Mouse (Mus musculus): ENCODE data around the gene Ppm1b.

Gene Ppm1b

DNA sequence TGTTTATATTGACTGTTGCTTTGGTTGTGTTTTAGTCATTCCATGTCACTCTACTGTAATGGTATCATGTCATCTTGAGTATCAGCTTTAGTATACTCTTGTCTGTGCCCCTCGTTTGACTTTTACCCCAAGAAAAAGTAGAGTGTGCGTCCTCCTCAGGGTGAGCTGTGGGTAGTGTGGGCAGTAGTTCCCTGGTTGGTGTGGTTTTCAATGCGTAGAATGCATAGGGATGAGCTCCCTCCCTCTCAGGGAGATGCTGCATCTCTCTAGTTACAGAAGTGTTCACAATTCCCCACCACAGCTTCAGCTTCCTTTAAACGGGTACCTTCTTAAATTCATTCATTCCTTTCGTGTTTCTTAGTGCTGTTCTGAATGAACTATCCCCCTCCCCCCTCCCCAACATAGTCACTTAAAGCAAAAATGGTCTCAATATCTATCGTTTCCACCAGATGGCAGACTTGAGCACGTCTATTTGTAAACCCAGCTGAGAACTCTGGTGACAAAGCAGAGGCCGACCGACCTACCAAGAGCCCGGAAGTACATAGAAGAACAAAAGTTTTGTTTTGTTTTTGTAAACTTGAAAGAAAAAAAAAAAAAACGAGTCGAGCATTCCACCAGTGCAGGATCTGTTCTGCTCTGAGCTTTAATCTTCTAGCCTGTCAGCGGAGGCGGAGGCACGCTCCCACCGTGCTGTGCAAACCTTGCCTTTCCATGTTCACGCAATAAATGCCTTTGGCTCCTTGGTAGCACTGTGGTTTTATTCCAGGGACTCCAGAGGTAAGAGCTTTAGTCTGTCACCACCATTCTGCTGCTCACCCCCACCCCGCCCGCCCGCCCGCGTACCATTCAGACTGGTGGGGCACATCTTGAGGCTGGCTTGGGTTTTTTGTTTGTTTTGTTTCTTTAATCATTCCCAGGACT is 67.0 kb downstream of the Ppm1b start:
- peak; percentile 83 for DNase-seq (ENCODE audit: low read depth, low spot score)

- DNase-seq (ENCODE audit: low read depth, low spot score) = no peak
Measured at GRCm38 (mm10) chr17:85024237-85024636, 67.7 kb downstream of the Ppm1b start.

DNA sequence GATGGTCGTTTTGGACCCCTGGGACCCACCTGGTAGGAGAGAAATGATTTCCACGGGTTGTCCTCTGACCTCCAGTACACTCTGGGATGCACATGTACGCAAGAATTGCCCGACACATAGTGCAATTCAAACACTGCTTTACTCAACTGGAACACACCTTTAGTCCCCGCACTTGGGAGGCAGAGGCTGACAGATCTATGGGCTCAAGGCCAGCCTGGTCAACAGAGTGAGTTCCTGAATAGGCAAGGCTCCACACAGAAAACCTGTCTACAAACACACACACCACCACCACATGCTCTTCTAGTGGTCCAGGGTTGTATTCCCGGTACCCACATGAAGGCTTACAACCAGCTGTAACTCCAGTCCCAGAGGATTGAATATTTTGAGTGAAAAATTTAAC is 68.6 kb downstream of the Ppm1b start:
- no peak for DNase-seq (ENCODE audit: low read depth, low spot score)

DNA sequence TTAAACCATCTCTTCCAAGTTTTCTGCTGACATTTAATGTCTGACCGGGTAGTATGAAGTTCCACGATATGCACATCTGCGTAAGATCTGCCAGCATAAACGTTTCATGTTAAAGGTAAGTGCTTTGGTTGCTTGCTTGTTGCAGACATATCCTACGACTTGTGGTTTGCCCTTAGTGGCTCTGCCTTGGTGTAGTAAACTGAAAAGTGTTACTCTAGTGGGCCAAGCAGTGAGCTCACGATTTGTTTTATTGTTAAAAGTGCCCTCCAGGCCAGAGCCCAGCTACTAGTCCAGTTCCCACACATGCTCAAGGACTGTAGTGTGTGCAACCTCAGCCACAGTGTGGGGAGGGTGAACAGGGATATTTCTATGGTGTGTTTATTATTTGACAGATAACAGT is 69.9 kb downstream of the Ppm1b start:
- no peak for DNase-seq (ENCODE audit: low read depth, low spot score)

DNA sequence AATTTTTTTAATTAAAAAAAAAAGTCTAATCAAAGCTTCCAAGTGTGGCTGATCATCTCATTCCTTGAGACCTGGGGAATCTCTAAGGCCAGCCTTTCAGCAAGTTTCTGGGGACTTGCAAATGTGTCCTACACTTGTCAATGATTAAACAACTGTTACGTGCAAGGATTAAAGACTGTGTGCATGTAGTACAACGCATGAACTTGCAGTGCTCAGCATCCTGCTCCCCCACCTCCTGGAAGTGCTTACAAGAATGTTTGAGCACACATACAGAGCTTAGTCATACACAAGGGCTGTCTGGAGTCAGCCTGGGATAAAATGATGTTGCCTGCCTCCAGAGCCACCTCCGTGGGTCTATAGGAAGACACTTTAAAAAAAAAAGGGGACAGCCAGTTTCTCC is 70.7 kb downstream of the Ppm1b start:
- no peak for DNase-seq (ENCODE audit: low read depth, low spot score)

DNA sequence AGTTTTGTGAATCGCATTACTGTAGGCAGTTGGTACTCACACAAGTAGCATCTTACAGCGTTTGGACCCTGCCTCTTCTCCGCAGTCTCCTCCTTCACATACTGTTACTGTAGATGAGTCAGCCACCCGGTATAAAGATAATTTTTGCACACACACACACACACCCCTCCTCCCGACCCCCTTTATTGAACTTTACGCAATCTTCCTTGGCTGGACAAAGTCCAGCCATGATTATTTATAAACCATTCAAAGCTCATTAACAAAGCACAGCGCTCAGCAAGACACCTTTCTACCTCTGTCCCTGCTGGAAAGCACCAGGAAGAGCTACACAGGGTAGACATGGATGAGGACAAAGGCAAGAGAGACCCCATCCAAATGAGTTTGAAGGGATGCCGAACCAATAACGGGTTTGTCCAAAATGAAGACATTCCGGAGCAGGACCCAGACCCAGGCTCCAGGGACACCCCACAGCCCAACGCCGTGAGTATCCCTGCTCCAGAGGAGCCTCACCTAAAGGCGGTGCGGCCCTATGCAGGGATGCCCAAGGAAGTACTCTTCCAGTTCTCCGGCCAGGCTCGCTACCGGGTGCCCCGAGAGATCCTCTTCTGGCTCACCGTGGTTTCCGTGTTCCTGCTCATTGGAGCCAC is 71.7 kb downstream of the Ppm1b start, which contains the start of gene Slc3a1:
Slc3a1 (plus strand) TSS at position 284 of the 647 bp plus-strand sequence.
- DNase-seq (ENCODE audit: low read depth, low spot score) = no peak

GRCm38 (mm10) chr17:85028797-85029196 is 72.3 kb downstream of the Ppm1b start:
- no peak for DNase-seq (ENCODE audit: low read depth, low spot score)

GRCm38 (mm10) chr17:85030651-85031050 is 74.1 kb downstream of the Ppm1b start:
- no peak for DNase-seq (ENCODE audit: low read depth, low spot score)

GRCm38 (mm10) chr17:85033087-85033486 is 76.5 kb downstream of the Ppm1b start:
- DNase-seq (ENCODE audit: low read depth, low spot score) = no peak

GRCm38 (mm10) chr17:85034068-85034467 is 77.5 kb downstream of the Ppm1b start:
- DNase-seq (ENCODE audit: low read depth, low spot score) = no peak

DNA sequence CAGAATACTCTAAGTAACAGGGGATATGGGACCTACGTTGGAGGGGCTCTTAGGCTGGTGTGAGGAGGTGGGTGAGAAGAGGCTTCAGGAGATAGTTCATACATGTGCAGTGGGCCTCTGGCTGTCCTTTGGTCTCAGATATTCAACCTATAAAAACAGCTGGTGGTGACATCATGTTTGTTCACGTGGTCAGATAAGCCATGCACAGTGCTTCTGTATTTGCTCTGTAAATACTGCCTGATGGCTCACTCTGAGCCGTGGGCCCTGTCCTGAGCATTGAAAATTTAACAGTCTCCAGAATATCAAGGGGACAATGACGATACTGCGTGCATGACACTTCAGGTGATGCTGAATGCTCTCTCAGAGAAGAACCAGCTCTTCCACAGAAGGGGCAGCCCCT is 81.3 kb downstream of the Ppm1b start:
- no peak for DNase-seq (ENCODE audit: low read depth, low spot score)

DNA sequence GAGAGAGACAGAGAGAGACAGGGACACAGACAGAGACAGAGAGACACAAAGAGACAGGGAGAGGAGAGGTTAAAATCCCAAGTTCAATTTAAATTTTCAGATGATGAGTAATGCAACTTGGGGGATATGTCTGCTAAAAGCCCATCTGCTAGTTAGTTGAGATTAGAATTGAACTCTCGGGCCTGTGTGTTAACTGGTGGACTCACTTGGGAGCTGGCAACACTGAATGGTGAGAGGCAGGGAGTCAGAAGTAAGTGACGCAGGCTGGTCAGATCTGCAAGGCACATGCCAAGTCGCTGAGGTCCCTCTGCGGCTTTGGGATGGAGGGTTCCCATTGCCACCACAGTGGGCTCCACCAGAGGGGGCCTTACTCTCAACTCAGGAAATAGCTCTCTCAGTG is 81.8 kb downstream of the Ppm1b start:
- no peak for DNase-seq (ENCODE audit: low read depth, low spot score)

DNA sequence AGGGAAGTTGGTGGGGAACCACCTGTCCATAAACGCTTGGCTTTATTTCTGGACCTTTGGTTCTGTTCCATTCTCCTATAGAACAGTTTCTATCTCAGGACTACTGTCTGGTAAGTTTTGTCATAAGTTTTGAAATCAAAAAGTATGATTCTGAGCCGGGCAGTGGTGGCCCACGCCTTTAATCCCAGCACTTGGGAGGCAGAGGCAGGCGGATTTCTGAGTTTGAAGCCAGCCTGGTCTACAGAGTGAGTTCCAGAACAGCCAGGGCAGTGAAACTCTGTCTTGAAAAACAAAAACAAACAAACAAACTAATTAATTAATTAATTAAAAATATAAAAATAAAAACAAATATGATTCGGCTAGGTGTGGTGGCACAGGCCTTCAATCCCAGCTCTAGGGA is 82.2 kb downstream of the Ppm1b start:
- no peak for DNase-seq (ENCODE audit: low read depth, low spot score)

DNA sequence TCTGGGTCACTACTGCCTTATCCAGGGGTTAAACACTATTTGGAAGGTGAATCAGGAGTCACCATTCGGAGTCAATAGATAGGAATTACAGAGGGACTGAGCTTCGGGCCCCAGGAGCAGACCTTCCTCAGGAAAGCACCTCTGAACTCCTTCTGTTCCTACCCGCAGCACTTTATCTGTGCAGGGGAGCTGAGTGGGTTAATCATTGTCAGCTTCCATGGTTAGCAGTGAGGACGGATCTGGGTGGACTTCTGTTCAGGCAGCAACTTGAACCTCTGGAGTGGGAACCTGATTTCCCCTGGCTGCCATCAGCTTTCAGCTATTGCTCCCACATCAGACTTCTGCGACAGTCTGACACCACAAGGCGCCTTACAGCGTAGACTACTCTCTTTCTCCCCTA is 84.4 kb downstream of the Ppm1b start:
- no peak for DNase-seq (ENCODE audit: low read depth, low spot score)

DNA sequence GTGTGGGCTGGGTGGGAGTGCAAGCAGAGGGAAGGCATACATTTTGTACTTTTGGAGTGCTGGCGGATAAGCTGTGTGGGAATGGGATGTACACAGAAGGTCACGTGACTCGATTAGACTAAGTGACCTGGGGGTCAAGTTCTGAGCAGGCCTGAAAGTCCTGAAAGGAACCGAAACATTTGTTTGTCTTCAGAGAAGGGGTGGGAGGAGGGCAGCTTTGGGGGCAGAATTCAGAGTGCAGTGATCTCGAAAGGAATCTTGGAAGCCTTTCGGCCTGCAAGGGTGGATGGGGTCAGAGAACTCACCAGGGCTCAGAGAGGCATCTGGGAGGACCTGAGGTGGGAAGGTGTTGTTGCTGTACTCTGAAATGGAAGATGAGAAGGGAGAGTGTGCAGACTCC is 85.9 kb downstream of the Ppm1b start:
- DNase-seq (ENCODE audit: low read depth, low spot score) = no peak

DNA sequence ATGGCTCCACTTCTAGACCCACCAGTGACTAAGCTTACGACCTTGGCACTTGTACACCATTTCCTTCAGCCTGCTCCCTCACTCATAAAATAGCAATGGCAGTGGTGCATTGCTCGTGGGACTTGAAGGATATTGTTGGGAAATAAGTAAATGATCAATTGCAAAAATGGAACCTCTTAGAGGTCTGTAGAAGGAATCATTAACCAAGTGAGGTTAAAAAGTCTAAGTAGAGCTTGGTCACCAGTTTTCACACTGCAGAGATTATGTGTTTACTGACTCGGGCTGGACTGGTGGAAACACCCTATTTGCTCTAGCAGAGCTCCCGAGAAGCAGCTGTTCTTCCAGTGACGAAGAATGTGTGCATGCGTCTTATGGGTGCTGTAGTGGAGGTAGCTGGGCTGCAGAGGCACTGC is 86.9 kb downstream of the Ppm1b start:
- no peak for DNase-seq (ENCODE audit: low read depth, low spot score)

DNA sequence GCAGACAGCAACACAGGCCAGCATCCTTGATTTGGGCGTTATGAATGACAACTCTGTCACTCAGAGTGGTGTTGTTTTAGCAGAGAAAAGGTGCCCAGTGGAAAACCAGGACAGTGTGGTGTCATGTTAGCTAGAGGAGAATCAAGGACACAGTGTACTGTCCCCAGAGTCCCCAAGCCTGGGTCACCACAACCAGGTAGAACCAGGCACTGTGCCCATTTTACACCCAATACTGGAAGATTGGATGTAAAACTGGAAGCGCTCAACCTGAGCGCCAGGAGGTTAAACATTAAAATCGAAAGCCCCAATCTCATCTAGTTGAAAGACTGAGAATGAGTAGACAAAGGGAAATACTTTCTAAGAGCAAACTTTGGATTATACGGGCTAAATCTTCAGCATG is 87.9 kb downstream of the Ppm1b start:
- no peak for DNase-seq (ENCODE audit: low read depth, low spot score)

DNA sequence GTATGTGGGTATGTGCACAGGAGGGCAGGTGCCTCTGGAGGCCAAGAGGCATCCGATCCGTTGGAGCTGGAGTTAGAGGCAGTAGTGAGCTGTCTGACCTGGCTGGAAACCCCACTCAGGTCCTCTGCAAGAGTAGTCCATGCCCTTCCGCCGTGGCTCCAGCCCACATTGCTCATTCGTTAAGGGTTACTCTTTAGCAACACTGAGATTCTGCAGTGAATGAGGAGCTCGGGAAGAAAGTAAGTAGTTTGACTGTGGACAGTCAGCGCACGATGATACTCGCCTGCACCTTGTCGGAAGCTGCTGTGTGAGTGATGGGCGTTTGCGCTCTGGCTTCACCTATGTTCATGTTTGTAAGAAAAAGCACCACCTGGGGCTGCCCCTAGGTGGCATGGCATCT is 88.6 kb downstream of the Ppm1b start:
- no peak for DNase-seq (ENCODE audit: low read depth, low spot score)

DNA sequence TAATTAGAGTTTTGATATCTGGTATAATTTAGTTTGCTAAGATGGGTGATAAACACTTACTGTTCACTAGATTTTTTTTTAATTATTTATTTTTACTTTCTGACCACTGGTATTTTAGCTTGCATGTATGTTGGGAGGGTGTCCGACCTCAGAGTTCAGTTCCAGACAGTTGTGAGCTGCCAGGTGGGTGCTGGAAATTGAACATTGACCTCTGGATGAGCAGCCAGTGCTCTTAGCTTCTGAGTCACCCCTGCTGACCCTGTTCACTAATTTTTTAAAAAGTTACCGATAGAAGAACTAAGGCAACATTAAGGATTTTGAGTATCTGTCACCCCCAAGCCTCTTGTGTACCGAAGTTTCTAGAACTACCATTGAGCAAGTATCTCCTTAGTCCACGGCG is 91.8 kb downstream of the Ppm1b start:
- DNase-seq (ENCODE audit: low read depth, low spot score) = no peak

DNA sequence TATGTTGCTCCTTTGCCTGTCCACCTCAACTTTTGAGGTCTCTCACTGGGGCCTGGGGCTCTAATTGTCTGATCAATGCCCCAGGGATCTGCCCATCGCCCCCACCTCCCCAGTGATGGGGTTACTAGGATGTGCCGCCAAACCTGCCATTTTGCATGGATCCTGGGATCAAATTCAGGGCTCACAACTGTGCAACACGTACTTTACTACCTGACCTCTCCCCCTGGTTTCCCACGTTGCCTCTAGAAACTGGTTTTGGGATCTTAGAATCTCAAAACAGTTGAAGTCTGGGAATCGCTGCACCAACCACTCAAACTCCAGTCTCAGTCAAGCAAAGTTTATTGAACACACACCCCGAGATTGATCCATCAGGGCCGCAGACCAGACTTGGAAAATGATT is 101.7 kb downstream of the Ppm1b start:
- DNase-seq (ENCODE audit: low read depth, low spot score) = no peak

DNA sequence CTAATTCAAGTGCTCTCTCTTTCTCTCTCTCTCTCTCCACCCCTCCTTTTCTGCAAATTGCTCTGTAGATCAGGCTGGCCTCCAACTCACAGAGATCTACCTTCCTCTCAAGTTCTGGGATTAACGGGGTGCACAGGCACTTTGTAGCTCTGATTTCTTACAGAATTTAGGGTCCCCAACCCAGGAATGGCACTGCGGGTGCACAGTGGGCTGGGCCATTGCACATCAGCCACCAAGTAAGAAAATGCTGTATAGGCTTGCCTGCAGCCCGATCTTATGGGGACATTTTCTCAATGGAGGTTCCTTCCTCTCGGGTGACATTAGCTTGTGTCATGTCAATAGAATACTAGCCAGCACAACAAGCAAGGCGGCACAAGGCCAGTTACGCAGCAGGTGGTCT is 102.6 kb downstream of the Ppm1b start:
- DNase-seq (ENCODE audit: low read depth, low spot score) = no peak

- no peak for DNase-seq (ENCODE audit: low read depth, low spot score)
Measured at GRCm38 (mm10) chr17:85063560-85063959, 107.0 kb downstream of the Ppm1b start.

DNA sequence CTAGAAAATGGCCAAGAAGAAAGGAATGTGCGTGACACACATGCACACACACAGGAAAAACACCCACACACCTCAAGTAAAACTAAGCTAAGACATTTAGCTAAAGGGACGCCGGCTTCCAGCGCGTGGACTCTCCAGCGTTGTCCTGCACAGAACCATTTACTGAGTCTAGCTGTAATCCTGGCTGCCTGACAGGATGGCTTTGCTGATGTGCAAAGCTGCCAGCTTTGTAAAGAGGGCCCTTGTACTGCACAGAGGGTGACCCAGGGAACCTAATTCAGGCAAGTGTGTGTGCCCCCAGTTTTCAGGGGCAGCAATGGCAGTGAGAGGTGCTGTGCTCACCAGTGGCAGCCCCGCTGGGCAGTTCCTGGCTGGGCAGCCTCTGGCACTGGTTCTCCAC is 110.8 kb downstream of the Ppm1b start:
- DNase-seq (ENCODE audit: low read depth, low spot score) = no peak

Data from mesoderm, embryonic 11.5 days (tissue).